Mouse (Mus musculus): Measurements from ENCODE around the gene Capn11.

- TF ChIP-seq POLR2A (IDR thresholded peaks at IDR 0.05; ENCODE audit: borderline replicate concordance, extremely low read depth, low read depth, low read length) (no peak), CTCF (IDR thresholded peaks at IDR 0.05; ENCODE audit: insufficient read depth, low read length) (no peak)
Observed at GRCm38 (mm10) chr17:45696981-45697380, 37.9 kb upstream of the Capn11 start.

All from lung, adult 2 months (tissue).